10 mouse cellular contexts compared by ENCODE assay signal in genomic region chr5:67011043-67011870, GRCm38 (mm10).
DNase-seq lines count a peak whose midpoint lies in the region; ATAC-seq and TF ChIP-seq lines count a peak whose summit lies in the region.
"Had no signal": no experiment of that assay in that cellular context is flagged by ENCODE, and none has a peak within 500 bp of the region (broad histone marks: within the 10 kb centered on the region; RNA-seq: fewer than 3 reads in every experiment).

No protein-coding gene starts in this region.

- H3K36me3 ChIP-seq in hindbrain, embryonic 15.5 days = no peaks in the 10 kb centered on the region
- peaks cover 33% of the 10 kb centered on the region for H3K36me3 ChIP-seq in hindbrain, embryonic 10.5 days
- H3K36me3 ChIP-seq in heart, embryonic 15.5 days = no peaks in the 10 kb centered on the region

- H3K9ac ChIP-seq in hindbrain, embryonic 15.5 days = no peak overlapping the region
- no peak overlapping the region for H3K9ac ChIP-seq in heart, embryonic 15.5 days
- H3K9ac ChIP-seq: midbrain, embryonic 12.5 days had no signal

- H3K4me2 ChIP-seq in hindbrain, embryonic 15.5 days = no peak overlapping the region
- H3K4me2 ChIP-seq in heart, embryonic 15.5 days = no peak overlapping the region
- H3K4me2 ChIP-seq: midbrain, embryonic 12.5 days had no signal

- no peak overlapping the region for H3K4me3 ChIP-seq in hindbrain, embryonic 15.5 days
- no peak overlapping the region for H3K4me3 ChIP-seq in hindbrain, embryonic 10.5 days
- peak overlapping the region; percentile 2 for H3K4me3 ChIP-seq in cerebellum, adult 2 months (replicated peaks; ENCODE audit: insufficient read depth, low read depth, low read length)
- H3K4me3 ChIP-seq in heart, embryonic 15.5 days = no peak overlapping the region
- H3K4me3 ChIP-seq: midbrain, embryonic 12.5 days had no signal

- TF ChIP-seq POLR2A in cerebellum, adult 2 months (IDR thresholded peaks at IDR 0.05; ENCODE audit: borderline replicate concordance, insufficient read depth, low read length) = 0 out of 2 replicates have a peak, but pooled peaks have one; percentile 20

- peaks cover 6% of the 10 kb centered on the region; the same call in 1 of the 2 replicates for H3K4me1 ChIP-seq in hindbrain, embryonic 15.5 days (replicated peaks)
- no peaks in the 10 kb centered on the region for H3K4me1 ChIP-seq in hindbrain, embryonic 10.5 days (replicated peaks)
- H3K4me1 ChIP-seq in cerebellum, adult 2 months (ENCODE audit: control insufficient read depth, insufficient read depth, low read length) = peaks cover 13% of the 10 kb centered on the region; the same call in 1 of the 2 replicates
- peaks cover 2% of the 10 kb centered on the region; the same call in 1 of the 2 replicates for H3K4me1 ChIP-seq in heart, embryonic 15.5 days (replicated peaks)
- H3K4me1 ChIP-seq: midbrain, embryonic 12.5 days had no signal

- DNase-seq in hindbrain, embryonic 10.5 days (ENCODE audit: low spot score) = no peak
- peak; percentile 87 for DNase-seq in adrenal gland, adult 2 months
- peak; percentile 82 to 88 for DNase-seq in cerebellum, adult 2 months
- no peak for DNase-seq in kidney, postnatal 10 days
- DNase-seq in T-cell, adult 2 months (ENCODE audit: low spot score) = no peak
- DNase-seq: thymus, adult 18-20 months had no signal

- no peaks in the 10 kb centered on the region for H3K9me3 ChIP-seq in hindbrain, embryonic 15.5 days
- no peaks in the 10 kb centered on the region for H3K9me3 ChIP-seq in hindbrain, embryonic 10.5 days
- H3K9me3 ChIP-seq in heart, embryonic 15.5 days (replicated peaks) = no peaks in the 10 kb centered on the region
- H3K9me3 ChIP-seq: midbrain, embryonic 12.5 days had no signal

- H3K27ac ChIP-seq in hindbrain, embryonic 15.5 days (replicated peaks) = peak overlapping the region; percentile 61
- H3K27ac ChIP-seq in hindbrain, embryonic 10.5 days = no peak overlapping the region
- H3K27ac ChIP-seq in cerebellum, adult 2 months (ENCODE audit: insufficient read depth, low read length) = peak overlapping the region; percentile 71
- no peak overlapping the region for H3K27ac ChIP-seq in heart, embryonic 15.5 days
- H3K27ac ChIP-seq: midbrain, embryonic 12.5 days had no signal

- no peak for TF ChIP-seq CTCF in cerebellum, adult 2 months (IDR thresholded peaks at IDR 0.05; ENCODE audit: borderline replicate concordance, insufficient read depth, low read depth, low read length)

- WGBS in hindbrain, embryonic 15.5 days = 86% methylated on average over 16 of the region's 16 CpGs
- WGBS in hindbrain, embryonic 10.5 days = 93% methylated on average over 16 of the region's 16 CpGs
- 13% methylated on average over 16 of the region's 16 CpGs for WGBS in cerebellum, adult 2 months
- WGBS in heart, embryonic 15.5 days = 74% methylated on average over 16 of the region's 16 CpGs

- ATAC-seq in hindbrain, embryonic 15.5 days (ENCODE audit: low FRiP score, low read depth) = peak; percentile 48; the same call in 1 of the 2 replicates
- peak; percentile 10; the same call in 1 of the 2 replicates for ATAC-seq in heart, embryonic 15.5 days (replicated peaks; ENCODE audit: insufficient number of reproducible peaks, insufficient read depth, low FRiP score, low read depth)
- ATAC-seq in activated CD4-positive, CD25-positive, alpha-beta regulatory T cell, adult 4 months = no peak

- H3K27me3 ChIP-seq in hindbrain, embryonic 15.5 days = no peaks in the 10 kb centered on the region
- no peaks in the 10 kb centered on the region for H3K27me3 ChIP-seq in hindbrain, embryonic 10.5 days (ENCODE audit: insufficient read depth, poor library complexity, severe bottlenecking)
- no peaks in the 10 kb centered on the region for H3K27me3 ChIP-seq in cerebellum, adult 2 months (ENCODE audit: control insufficient read depth, insufficient read depth, low read length)
- peaks cover 15% of the 10 kb centered on the region for H3K27me3 ChIP-seq in heart, embryonic 15.5 days
- H3K27me3 ChIP-seq: midbrain, embryonic 12.5 days had no signal

Comparison
In these comparisons a context has a peak if more than half of its experiments do, and no peak if none do; other contexts are left out.
1. H3K27ac ChIP-seq: peak in hindbrain, embryonic 15.5 days (single experiment) and cerebellum, adult 2 months (single experiment); none in hindbrain, embryonic 10.5 days (single experiment) and heart, embryonic 15.5 days (single experiment).
2. DNase-seq: peak in adrenal gland, adult 2 months (single experiment) and cerebellum, adult 2 months (2 of 2); none in hindbrain, embryonic 10.5 days (single experiment), kidney, postnatal 10 days (single experiment) and T-cell, adult 2 months (single experiment).